Mouse (Mus musculus): ENCODE data around the gene Cryzl1. TPM values are rescaled to one million over a fixed set of nuclear protein-coding genes. Genes with fewer than 3 reads are reported as not detected.

The Cryzl1 gene
- total and polyA plus RNA-seq, 3 experiments: 20.2 to 44.4 TPM; not detected in 1

GRCm38 (mm10) chr16:91661397-91661796 lies 67.4 kb downstream of the Cryzl1 start:
- TF ChIP-seq ETS1 (IDR thresholded peaks at IDR 0.05; ENCODE audit: low read depth, low read length) (no peak), SIN3A (IDR thresholded peaks at IDR 0.05; ENCODE audit: low read length) (no peak), POLR2AphosphoS5 (IDR thresholded peaks at IDR 0.05; ENCODE audit: borderline replicate concordance, low read depth, low read length) (no peak), UBTF (IDR thresholded peaks at IDR 0.05; ENCODE audit: borderline replicate concordance, insufficient read depth, low read depth, low read length) (no peak), POLR2A (IDR thresholded peaks at IDR 0.05; ENCODE audit: control insufficient read depth in 1 of 2, insufficient read depth in 1 of 2, low read depth in 1 of 2, low read length in 2 of 2, poor library complexity in 1 of 2) (no peak), MEF2A (IDR thresholded peaks at IDR 0.05; ENCODE audit: extremely low read depth, insufficient replicate concordance, low read depth, low read length, poor library complexity, severe bottlenecking) (no peak), TBP (IDR thresholded peaks at IDR 0.05; ENCODE audit: low read depth, low read length) (no peak), NELFE (IDR thresholded peaks at IDR 0.05; ENCODE audit: low read depth, low read length) (no peak), EP300 (IDR thresholded peaks at IDR 0.05; ENCODE audit: low read depth in 1 of 2, low read length in 2 of 2) (no peak), TCF12 (IDR thresholded peaks at IDR 0.05; ENCODE audit: low read depth, low read length) (no peak), ZKSCAN1 (IDR thresholded peaks at IDR 0.05; ENCODE audit: low read depth, low read length) (no peak), CHD1 (IDR thresholded peaks at IDR 0.05; ENCODE audit: low read depth, low read length) (no peak)
- peaks cover 52% of the 10 kb centered on the region for H3K79me2 ChIP-seq (ENCODE audit: control insufficient read depth, insufficient read depth, low read length, poor library complexity)
- H3K27me3 ChIP-seq (ENCODE audit: control insufficient read depth in 1 of 2, insufficient read depth in 2 of 2, low read length in 2 of 2): no peaks in the 10 kb centered on the region
- H3K36me3 ChIP-seq (ENCODE audit: control insufficient read depth in 1 of 2, insufficient read depth in 2 of 2, low read length in 2 of 2): peaks cover 6 to 70% of the 10 kb centered on the region in 2 experiments
- DNase-seq (ENCODE audit: low read depth, low spot score): no peak
- no peak overlapping the region for H3K4me3 ChIP-seq (ENCODE audit: control insufficient read depth in 1 of 2, insufficient read depth in 1 of 2, low read depth in 2 of 2, low read length in 2 of 2)
- H3K9ac ChIP-seq (ENCODE audit: control insufficient read depth, low read depth, low read length, poor library complexity, severe bottlenecking): no peak overlapping the region
- H3K9me3 ChIP-seq (replicated peaks; ENCODE audit: insufficient read depth, low read length): no peaks in the 10 kb centered on the region
- no peaks in the 10 kb centered on the region for H3K4me1 ChIP-seq (ENCODE audit: control insufficient read depth in 1 of 2, insufficient read depth in 2 of 2, low read length in 2 of 2)
- no peak overlapping the region for H3K27ac ChIP-seq (ENCODE audit: control insufficient read depth, low read depth, low read length)

GRCm38 (mm10) chr16:91659798-91660197 lies 69.0 kb downstream of the Cryzl1 start:
- TF ChIP-seq ZKSCAN1 (IDR thresholded peaks at IDR 0.05; ENCODE audit: low read depth, low read length): no peak
- peak; percentile 43; the same call in 1 of the 2 replicates for TF ChIP-seq POLR2AphosphoS2 (IDR thresholded peaks at IDR 0.05; ENCODE audit: low read length)
- Histone ChIP-seq H3K9me3 (replicated peaks; ENCODE audit: insufficient read depth, low read length) (no peaks in the 10 kb centered on the region), H3K9ac (ENCODE audit: control insufficient read depth, low read depth, low read length, poor library complexity, severe bottlenecking) (no peak overlapping the region), H3K27ac (ENCODE audit: control insufficient read depth, low read depth, low read length) (no peak overlapping the region), H3K79me2 (ENCODE audit: control insufficient read depth, insufficient read depth, low read length, poor library complexity) (peaks cover 65% of the 10 kb centered on the region), H3K27me3 (ENCODE audit: control insufficient read depth in 1 of 2, insufficient read depth in 2 of 2, low read length in 2 of 2) (no peaks in the 10 kb centered on the region), H3K4me1 (ENCODE audit: control insufficient read depth in 1 of 2, insufficient read depth in 2 of 2, low read length in 2 of 2) (no peaks in the 10 kb centered on the region), H3K4me3 (ENCODE audit: control insufficient read depth in 1 of 2, insufficient read depth in 1 of 2, low read depth in 2 of 2, low read length in 2 of 2) (no peak overlapping the region), H3K36me3 (ENCODE audit: control insufficient read depth in 1 of 2, insufficient read depth in 2 of 2, low read length in 2 of 2) (peaks cover 6 to 66% of the 10 kb centered on the region in 2 experiments)
- no peak for DNase-seq (ENCODE audit: low read depth, low spot score)

- Histone ChIP-seq H3K4me3 (ENCODE audit: control insufficient read depth in 1 of 2, insufficient read depth in 1 of 2, low read depth in 2 of 2, low read length in 2 of 2) (no peak overlapping the region), H3K4me1 (ENCODE audit: control insufficient read depth in 1 of 2, insufficient read depth in 2 of 2, low read length in 2 of 2) (no peaks in the 10 kb centered on the region), H3K36me3 (ENCODE audit: control insufficient read depth in 1 of 2, insufficient read depth in 2 of 2, low read length in 2 of 2) (peaks cover 6 to 65% of the 10 kb centered on the region in 2 experiments), H3K79me2 (ENCODE audit: control insufficient read depth, insufficient read depth, low read length, poor library complexity) (peaks cover 71% of the 10 kb centered on the region), H3K9me3 (replicated peaks; ENCODE audit: insufficient read depth, low read length) (no peaks in the 10 kb centered on the region), H3K27ac (ENCODE audit: control insufficient read depth, low read depth, low read length) (no peak overlapping the region), H3K27me3 (ENCODE audit: control insufficient read depth in 1 of 2, insufficient read depth in 2 of 2, low read length in 2 of 2) (no peaks in the 10 kb centered on the region), H3K9ac (ENCODE audit: control insufficient read depth, low read depth, low read length, poor library complexity, severe bottlenecking) (no peak overlapping the region)
- no peak for TF ChIP-seq HCFC1 (IDR thresholded peaks at IDR 0.05; ENCODE audit: low read depth, low read length)
- TF ChIP-seq MYB (IDR thresholded peaks at IDR 0.05; ENCODE audit: low read depth, low read length): no peak
- 0 out of 2 replicates have a peak, but pooled peaks have one; percentile 2 for TF ChIP-seq POLR2AphosphoS2 (IDR thresholded peaks at IDR 0.05; ENCODE audit: low read length)
- TF ChIP-seq ZC3H11A (IDR thresholded peaks at IDR 0.05; ENCODE audit: low read depth, low read length): no peak
- TF ChIP-seq ETS1 (IDR thresholded peaks at IDR 0.05; ENCODE audit: low read depth, low read length): no peak
- no peak for DNase-seq (ENCODE audit: low read depth, low spot score)
Observed at GRCm38 (mm10) chr16:91658471-91658870, 70.3 kb downstream of the Cryzl1 start.

All from MEL (cell line).